Mouse (Mus musculus) heart, embryonic 14.5 days (tissue): Measurements from ENCODE around the gene Sys1. TPM values are rescaled to one million over a fixed set of nuclear protein-coding genes. Genes with fewer than 3 reads are reported as not detected.

ENCODE experiments used
- ATAC-seq: fragments of 200-750 bp; cut with Nextera tagmentation; 2 replicates; pipeline ENCODE4 v1.8.0; 2017; ENCODE audit warnings: low read depth, moderate TSS enrichment; ENCODE audit not compliant: insufficient number of reproducible peaks, insufficient read depth, low FRiP score
- H3K27ac ChIP-seq, 2 experiments: fragments of 200-500 bp in 1 of 2; fragments of 300-500 bp in 1 of 2; sonication (generic) in 1 of 2; replicated peaks in 1 of 2; 2 replicates each; pipeline ENCODE4 v1.5.1; 2012 to 2014; ENCODE audit warnings: low read depth in 2 of 2, low read length in 2 of 2, control low read depth in 1 of 2, mild to moderate bottlenecking in 1 of 2, mixed read lengths in 1 of 2; ENCODE audit not compliant: control insufficient read depth in 1 of 2, insufficient read depth in 1 of 2
- H3K27me3 ChIP-seq: fragments of 300-500 bp; sonication (generic); 2 replicates; pipeline ENCODE4 v1.6.1; 2014; ENCODE audit warnings: mild to moderate bottlenecking, low read length, control low read depth; ENCODE audit not compliant: control insufficient read depth, insufficient read depth
- H3K36me3 ChIP-seq: fragments of 300-500 bp; sonication (generic); 2 replicates; pipeline ENCODE4 v1.6.1; 2014; ENCODE audit warnings: mild to moderate bottlenecking, control low read depth, low read length, mixed read lengths; ENCODE audit not compliant: control insufficient read depth, insufficient read depth
- H3K4me1 ChIP-seq, 2 experiments: fragments of 200-500 bp in 1 of 2; fragments of 300-500 bp in 1 of 2; sonication (generic) in 1 of 2; 2 replicates each; pipeline ENCODE4 v1.6.1; 2012 to 2014; ENCODE audit warnings: low read length in 2 of 2, control low read depth in 1 of 2, mixed read lengths in 1 of 2; ENCODE audit not compliant: control insufficient read depth in 2 of 2, insufficient read depth in 2 of 2
- H3K4me2 ChIP-seq: fragments of 300-500 bp; sonication (generic); 2 replicates; pipeline ENCODE4 v1.6.1; 2014; ENCODE audit warnings: mild to moderate bottlenecking, low read length
- H3K4me3 ChIP-seq, 2 experiments: fragments of 200-500 bp in 1 of 2; fragments of 300-500 bp in 1 of 2; sonication (generic) in 1 of 2; 2 replicates each; pipeline ENCODE4 v1.5.1; 2012 to 2014; ENCODE audit warnings: low read length in 2 of 2, mild to moderate bottlenecking in 2 of 2, control low read depth in 1 of 2, low read depth in 1 of 2, moderate library complexity in 1 of 2; ENCODE audit not compliant: control insufficient read depth in 1 of 2, insufficient read depth in 1 of 2
- H3K9ac ChIP-seq: fragments of 300-500 bp; sonication (generic); 2 replicates; pipeline ENCODE4 v1.6.1; 2014; ENCODE audit warnings: mild to moderate bottlenecking, low read length
- H3K9me3 ChIP-seq: fragments of 300-500 bp; sonication (generic); 2 replicates; pipeline ENCODE4 v1.6.1; 2016; ENCODE audit warnings: low read length, control low read depth; ENCODE audit not compliant: control insufficient read depth
- WGBS: fragments of 180-500 bp; shearing (Covaris S2); extraction: QIAGEN DNeasy Blood & Tissue Kit; methylation state at CpG from one replicate; pipeline ENCODE4 v1.1.7; 2014; 5-methylcytosine and 5-hydroxymethylcytosine counted together
- polyA plus RNA-seq: library from polyadenylated mRNA; unstranded; fragments of >200 nt; fragmentation: Nextera tagmentation; extraction: Ambion mirVana; gene quantifications from 2 replicates; pipeline ENCODE4 v1.2.1, GENCODE M21; 2014

The Sys1 gene
- polyA plus RNA-seq, 1 experiment from 2014 or later = 47.6 TPM

- 97% methylated on average over 4 of the region's 4 CpGs for WGBS
- peaks cover 52% of the 10 kb centered on the region for H3K36me3 ChIP-seq
Measured at GRCm38 (mm10) chr2:164505619-164506347, 49.0 kb downstream of the Sys1 start.

GRCm38 (mm10) chr2:164507811-164508210, 51.0 kb downstream of the Sys1 start:
- 80% methylated on average over 17 of the region's 19 CpGs for WGBS
- no peak overlapping the region for H3K27ac ChIP-seq
- H3K9me3 ChIP-seq = peaks cover 7% of the 10 kb centered on the region
- no peak overlapping the region for H3K4me2 ChIP-seq
- H3K36me3 ChIP-seq = peaks cover 35% of the 10 kb centered on the region
- H3K9ac ChIP-seq = no peak overlapping the region
- H3K4me1 ChIP-seq = peaks cover 2 to 6% of the 10 kb centered on the region in 2 experiments; a peak in 2 of 4 replicates
- ATAC-seq = no peak
- no peaks in the 10 kb centered on the region for H3K27me3 ChIP-seq
- H3K4me3 ChIP-seq = no peak overlapping the region

More at GRCm38 (mm10) chr2:164505619-164506347, 49.0 kb downstream of the Sys1 start:
- H3K4me3 ChIP-seq = no peak overlapping the region
- no peak overlapping the region for H3K9ac ChIP-seq
- H3K27ac ChIP-seq = no peak overlapping the region
- peaks cover 2 to 6% of the 10 kb centered on the region in 2 experiments; a peak in 2 of 4 replicates for H3K4me1 ChIP-seq
- no peak overlapping the region for H3K4me2 ChIP-seq
- no peak for ATAC-seq
- H3K9me3 ChIP-seq = peaks cover 7% of the 10 kb centered on the region
- no peaks in the 10 kb centered on the region for H3K27me3 ChIP-seq

- Histone ChIP-seq H3K4me2 (no peak overlapping the region), H3K4me1 (peaks cover 6% of the 10 kb centered on the region in 2 experiments; a peak in 3 of 4 replicates), H3K4me3 (no peak overlapping the region), H3K36me3 (peaks cover 6% of the 10 kb centered on the region), H3K9ac (no peak overlapping the region), H3K27ac (no peak overlapping the region), H3K9me3 (no peaks in the 10 kb centered on the region), H3K27me3 (no peaks in the 10 kb centered on the region)
- no peak for ATAC-seq
- 30% methylated on average over 5 of the region's 5 CpGs for WGBS
Measured at GRCm38 (mm10) chr2:164510621-164511190, 53.9 kb downstream of the Sys1 start.

- Histone ChIP-seq H3K27me3 (no peaks in the 10 kb centered on the region), H3K9me3 (no peaks in the 10 kb centered on the region), H3K36me3 (no peaks in the 10 kb centered on the region; the same call in 1 of the 2 replicates), H3K27ac (peak overlapping the region; percentile 53 to 72; a peak in 3 of 4 replicates), H3K4me1 (peaks cover 6% of the 10 kb centered on the region in 2 experiments; a peak in 3 of 4 replicates), H3K4me2 (no peak overlapping the region), H3K4me3 (no peak overlapping the region), H3K9ac (no peak overlapping the region)
- WGBS = 47% methylated on average over 12 of the region's 14 CpGs
- ATAC-seq = 0 out of 2 replicates have a peak, but pooled peaks have one; percentile 18
Measured at GRCm38 (mm10) chr2:164512121-164512909, 55.6 kb downstream of the Sys1 start.

- no peaks in the 10 kb centered on the region for H3K27me3 ChIP-seq
- peak overlapping the region; percentile 62 to 72; a peak in 3 of 4 replicates for H3K27ac ChIP-seq
- no peak overlapping the region for H3K4me3 ChIP-seq
- H3K9ac ChIP-seq = no peak overlapping the region
- H3K9me3 ChIP-seq = no peaks in the 10 kb centered on the region
- ATAC-seq = peak; percentile 52
- H3K4me1 ChIP-seq = peaks cover 6% of the 10 kb centered on the region in 2 experiments; a peak in 3 of 4 replicates
- 58% methylated on average over 8 of the region's 8 CpGs for WGBS
- no peak overlapping the region for H3K4me2 ChIP-seq
- H3K36me3 ChIP-seq = no peaks in the 10 kb centered on the region
Measured at GRCm38 (mm10) chr2:164513389-164513788, 56.6 kb downstream of the Sys1 start.

- no peaks in the 10 kb centered on the region for H3K9me3 ChIP-seq
- no peaks in the 10 kb centered on the region for H3K27me3 ChIP-seq
- no peak overlapping the region for H3K4me2 ChIP-seq
- 81% methylated on average over 3 of the region's 3 CpGs for WGBS
- peaks cover 8 to 12% of the 10 kb centered on the region in 2 experiments; a peak in 3 of 4 replicates for H3K4me1 ChIP-seq
- no peak overlapping the region for H3K9ac ChIP-seq
- no peak overlapping the region for H3K27ac ChIP-seq
- ATAC-seq = no peak
- H3K4me3 ChIP-seq = no peak overlapping the region
- H3K36me3 ChIP-seq = no peaks in the 10 kb centered on the region
Measured at GRCm38 (mm10) chr2:164514916-164515315, 58.2 kb downstream of the Sys1 start.

- H3K4me1 ChIP-seq = peaks cover 6% of the 10 kb centered on the region in 2 experiments; a peak in 3 of 4 replicates
- H3K4me2 ChIP-seq = no peak overlapping the region
- no peaks in the 10 kb centered on the region for H3K27me3 ChIP-seq
- no peaks in the 10 kb centered on the region for H3K36me3 ChIP-seq
- no peaks in the 10 kb centered on the region for H3K9me3 ChIP-seq
- H3K4me3 ChIP-seq = no peak overlapping the region
- no peak overlapping the region for H3K9ac ChIP-seq
- ATAC-seq = no peak
- no peak overlapping the region for H3K27ac ChIP-seq
- WGBS = 66% methylated on average over 9 of the region's 9 CpGs
Measured at GRCm38 (mm10) chr2:164515897-164516296, 59.1 kb downstream of the Sys1 start.
